Mouse (Mus musculus) naive thymus-derived CD4-positive, alpha-beta T cell, adult 2 months (primary cell): ENCODE results near the gene Cylc1.

ENCODE experiments used
- DNase-seq: peaks from one replicate; pipeline ENCODE4 v3.0.0-alpha.2; 2011; ENCODE audit warnings: low read depth

Cylc1 gene

DNA sequence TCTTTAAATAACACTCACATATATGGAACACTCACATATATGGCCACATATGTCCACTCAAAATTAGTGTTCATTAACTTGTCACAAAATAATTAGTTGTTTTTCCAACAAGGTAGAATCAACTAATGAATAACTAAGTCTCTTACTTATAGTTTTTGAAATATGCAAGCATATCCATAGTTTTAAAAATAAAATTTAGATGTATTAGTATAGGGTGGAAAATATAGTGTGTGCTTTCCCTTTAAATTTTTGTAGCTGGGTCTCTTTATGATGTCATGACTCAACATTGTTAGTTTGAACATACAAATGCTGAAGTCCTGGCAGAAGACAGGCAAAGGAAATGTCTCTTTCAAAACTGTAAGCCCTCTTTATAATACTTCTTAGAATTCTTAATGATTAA lies at the start of gene Cylc1:
TSS of gene Cylc1 (plus strand) at position 301 of the 400 bp plus-strand sequence.
- DNase-seq = no peak

DNA sequence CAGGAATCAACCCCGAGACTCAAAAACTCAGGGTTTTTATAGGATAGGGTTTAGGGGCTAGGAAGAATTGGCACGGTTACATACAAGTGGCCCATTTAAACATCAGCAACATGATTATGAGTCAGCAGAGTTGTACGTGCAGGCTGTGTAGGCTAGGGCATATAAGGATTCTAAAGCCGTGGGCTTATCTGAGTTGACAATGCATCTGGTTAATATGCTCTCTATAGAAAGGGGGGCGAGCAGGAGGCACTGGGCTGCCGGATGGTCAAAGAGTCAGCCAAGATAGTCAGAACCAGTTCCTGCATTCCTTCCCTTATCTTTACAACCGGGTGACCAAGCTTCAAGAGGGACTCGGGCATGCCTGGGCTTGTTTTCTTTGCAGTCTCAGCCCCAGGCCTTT lies 31.5 kb upstream of the Cylc1 start:
- DNase-seq = no peak

DNA sequence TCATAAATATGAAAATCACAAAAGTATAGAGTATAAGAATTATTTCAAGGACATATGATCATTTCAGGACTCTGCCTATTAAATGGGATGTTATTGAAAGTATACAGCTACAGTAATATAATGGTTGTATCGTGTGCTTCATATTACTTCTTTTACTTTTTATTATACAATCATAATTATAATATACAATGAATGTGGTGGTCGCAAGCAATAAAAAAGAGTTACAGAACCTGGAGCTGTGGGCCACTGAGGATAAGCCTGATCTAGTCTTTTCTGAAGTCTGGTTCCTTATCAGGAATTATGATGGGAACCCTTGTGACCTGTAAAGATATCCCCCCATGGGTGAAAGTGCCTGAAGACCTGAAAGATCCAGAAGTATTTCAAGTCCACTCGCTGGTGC lies 57.8 kb downstream of the Cylc1 start, which contains the start of gene Gm10112:
TSS of gene Gm10112 (plus strand) at position 301 of the 400 bp plus-strand sequence.
- DNase-seq = no peak
